Mouse (Mus musculus) liver, postnatal 0 days (tissue): ENCODE results near the gene Vsir. TPM values are rescaled to one million over a fixed set of nuclear protein-coding genes. Genes with fewer than 3 reads are reported as not detected.

Source experiments
- ATAC-seq: fragments of 200-750 bp; cut with Nextera tagmentation; 2 replicates; pipeline ENCODE4 v1.8.0; 2017; ENCODE audit warnings: mild to moderate bottlenecking, moderate library complexity
- DNase-seq: peaks from one replicate; pipeline ENCODE4 v3.0.0-alpha.2; 2016
- H3K27ac ChIP-seq: fragments of 300-500 bp; sonication (generic); 2 replicates; pipeline ENCODE4 v1.5.1; 2014; ENCODE audit warnings: antibody characterized with exemption, moderate library complexity, mild to moderate bottlenecking, low read depth
- H3K27me3 ChIP-seq: fragments of 300-500 bp; sonication (generic); 2 replicates; pipeline ENCODE4 v1.6.1; 2014; ENCODE audit warnings: low read length, control low read depth, mixed read lengths; ENCODE audit not compliant: insufficient read depth
- H3K36me3 ChIP-seq: fragments of 300-500 bp; sonication (generic); replicated peaks from 2 replicates; pipeline ENCODE4 v1.6.1; 2014; ENCODE audit warnings: mild to moderate bottlenecking, control low read depth, low read length, moderate library complexity, mixed read lengths; ENCODE audit not compliant: insufficient read depth
- H3K4me1 ChIP-seq: fragments of 300-500 bp; sonication (generic); 2 replicates; pipeline ENCODE4 v1.6.1; 2014; ENCODE audit warnings: antibody characterized with exemption, mild to moderate bottlenecking, control low read depth; ENCODE audit not compliant: insufficient read depth
- H3K4me2 ChIP-seq: fragments of 300-500 bp; sonication (generic); 2 replicates; pipeline ENCODE4 v1.6.1; 2014; ENCODE audit warnings: low read depth, mild to moderate bottlenecking, low read length, moderate library complexity, mixed read lengths
- H3K4me3 ChIP-seq: fragments of 300-500 bp; sonication (generic); 2 replicates; pipeline ENCODE4 v1.5.1; 2014; ENCODE audit warnings: low read depth, low read length
- H3K9ac ChIP-seq: fragments of 300-500 bp; sonication (generic); replicated peaks from 2 replicates; pipeline ENCODE4 v1.6.1; 2014; ENCODE audit warnings: mild to moderate bottlenecking, moderate library complexity
- H3K9me3 ChIP-seq: fragments of 300-500 bp; sonication (generic); 2 replicates; pipeline ENCODE4 v1.6.1; 2016; ENCODE audit warnings: mild to moderate bottlenecking, control low read depth, low read length, mixed read lengths
- CTCF ChIP-seq: sonication (generic); IDR thresholded peaks from 2 replicates; pipeline ENCODE4 v1.5.1; 2016; ENCODE audit warnings: antibody characterized with exemption, low read depth
- EP300 ChIP-seq: IDR thresholded peaks from 2 replicates; pipeline ENCODE4 v1.6.1; 2016; ENCODE audit warnings: antibody characterized with exemption, low read depth, mild to moderate bottlenecking
- WGBS: fragments of 180-500 bp; shearing (Covaris S2); extraction: QIAGEN DNeasy Blood & Tissue Kit; methylation state at CpG from one replicate; pipeline ENCODE4 v1.1.7; 2014; ENCODE audit not compliant: insufficient replicate concordance; 5-methylcytosine and 5-hydroxymethylcytosine counted together
- polyA plus RNA-seq: library from polyadenylated mRNA; unstranded; fragments of >200 nt; fragmentation: Nextera tagmentation; extraction: Ambion mirVana; gene quantifications from 2 replicates; pipeline ENCODE4 v1.2.1, GENCODE M21; 2015

The Vsir gene
- polyA plus RNA-seq, 1 experiment from 2014 or later = 11.4 TPM

DNA sequence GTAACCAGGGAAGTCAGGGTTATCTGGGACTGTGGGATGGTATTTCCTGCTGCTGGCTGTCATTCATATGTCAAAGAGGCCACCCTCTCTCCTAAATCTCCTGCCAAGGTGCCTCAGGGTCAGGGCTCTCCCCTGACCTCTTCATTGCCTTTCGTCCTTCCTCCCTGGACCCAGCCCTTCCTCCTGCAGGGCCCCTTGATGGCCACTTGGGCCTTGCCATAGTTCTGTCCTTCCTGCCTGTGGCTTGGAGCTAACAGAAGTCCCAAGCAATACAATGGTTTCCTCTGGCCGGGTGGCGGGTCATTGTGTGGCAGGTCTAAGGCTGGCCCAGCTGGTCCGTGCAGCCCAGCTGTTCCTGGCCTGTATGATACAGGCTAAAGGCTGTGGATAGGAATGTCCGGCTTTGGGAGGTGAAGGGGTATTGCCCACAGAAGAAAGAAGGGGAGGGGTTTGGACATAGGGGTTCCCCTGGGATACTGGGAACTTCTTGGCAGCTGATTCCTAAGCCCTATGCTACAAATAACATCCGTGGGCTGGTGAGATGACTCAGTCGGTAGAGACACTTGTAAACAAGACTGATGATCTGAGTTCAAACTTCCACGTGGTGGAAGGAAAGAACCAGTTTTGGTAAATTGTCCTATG is 27.4 kb downstream of the Vsir start:
- Histone ChIP-seq H3K36me3 (peaks cover 3% of the 10 kb centered on the region; the same call in 1 of the 2 replicates), H3K27ac (0 out of 2 replicates have a peak overlapping the region, but pooled peaks have one; percentile 34), H3K4me2 (no peak overlapping the region), H3K9me3 (no peaks in the 10 kb centered on the region), H3K4me3 (no peak overlapping the region), H3K9ac (no peak overlapping the region), H3K4me1 (peaks cover 26% of the 10 kb centered on the region), H3K27me3 (no peaks in the 10 kb centered on the region)
- TF ChIP-seq CTCF = no peak
- no peak for TF ChIP-seq EP300
- ATAC-seq (peak; percentile 43), DNase-seq (no peak)
- 49% methylated on average over 8 of the region's 8 CpGs for WGBS

DNA sequence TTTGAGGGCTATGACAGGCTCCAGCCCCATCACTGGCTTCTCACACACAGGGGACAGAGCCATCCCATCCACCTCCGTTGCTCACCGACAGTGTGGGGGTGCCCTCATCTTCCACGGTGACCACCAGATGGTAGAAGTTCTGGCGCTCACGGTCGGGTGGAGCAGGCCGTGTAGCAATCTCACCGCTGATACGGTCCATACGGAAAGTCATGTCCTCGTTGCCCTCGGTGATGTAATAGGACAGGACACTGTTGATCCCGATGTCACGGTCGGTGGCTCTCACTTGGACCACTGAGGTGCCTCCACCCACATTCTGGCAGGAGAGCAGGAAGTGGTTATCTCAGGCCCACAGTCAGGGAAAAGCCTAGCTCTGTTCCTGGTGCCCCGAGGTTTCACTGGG is 30.1 kb downstream of the Vsir start:
- 71% methylated on average over 16 of the region's 16 CpGs for WGBS
- H3K4me1 ChIP-seq = peaks cover 15% of the 10 kb centered on the region
- ATAC-seq (no peak), DNase-seq (no peak)
- TF ChIP-seq EP300 (no peak), CTCF (no peak)
- H3K9me3 ChIP-seq = no peaks in the 10 kb centered on the region
- no peak overlapping the region for H3K9ac ChIP-seq
- H3K36me3 ChIP-seq = no peaks in the 10 kb centered on the region
- no peak overlapping the region for H3K27ac ChIP-seq
- H3K27me3 ChIP-seq = no peaks in the 10 kb centered on the region
- H3K4me3 ChIP-seq = no peak overlapping the region
- H3K4me2 ChIP-seq = no peak overlapping the region

DNA sequence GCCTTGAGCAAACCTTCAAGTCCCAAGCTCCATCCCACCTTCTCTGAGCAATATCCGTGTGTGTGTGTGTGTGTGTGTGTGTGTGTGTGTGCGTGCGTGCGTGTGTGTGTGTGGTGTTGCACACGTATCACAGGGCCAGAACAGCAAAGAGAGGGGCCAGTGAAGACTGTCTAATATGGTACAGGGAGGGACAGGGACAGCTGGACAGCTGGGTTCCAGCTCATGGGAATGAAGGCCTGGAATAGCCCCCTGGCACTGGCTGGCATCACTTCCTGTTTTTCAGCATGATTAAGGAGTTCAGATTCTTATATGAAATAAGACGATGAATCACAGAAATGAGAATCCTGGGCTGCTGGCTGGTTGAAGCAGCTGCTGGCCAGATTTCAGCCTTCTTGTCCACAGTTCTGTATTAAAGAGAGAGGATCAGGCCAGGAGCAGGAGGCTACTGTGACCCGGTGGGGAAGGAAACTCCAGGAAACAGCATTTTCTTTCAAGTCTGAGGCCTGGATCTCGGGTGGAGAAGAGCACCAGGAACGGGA is 32.8 kb downstream of the Vsir start:
- no peaks in the 10 kb centered on the region for H3K27me3 ChIP-seq
- H3K4me3 ChIP-seq = no peak overlapping the region
- no peaks in the 10 kb centered on the region for H3K36me3 ChIP-seq
- DNase-seq = no peak
- TF ChIP-seq EP300 = no peak
- TF ChIP-seq CTCF = no peak
- no peaks in the 10 kb centered on the region for H3K9me3 ChIP-seq
- no peak overlapping the region for H3K4me2 ChIP-seq
- WGBS = 68% methylated on average over 9 of the region's 9 CpGs
- no peak overlapping the region for H3K9ac ChIP-seq
- 0 out of 2 replicates have a peak overlapping the region, but pooled peaks have one; percentile 6 for H3K27ac ChIP-seq
- peaks cover 10% of the 10 kb centered on the region; the same call in 1 of the 2 replicates for H3K4me1 ChIP-seq
- no peak for ATAC-seq

DNA sequence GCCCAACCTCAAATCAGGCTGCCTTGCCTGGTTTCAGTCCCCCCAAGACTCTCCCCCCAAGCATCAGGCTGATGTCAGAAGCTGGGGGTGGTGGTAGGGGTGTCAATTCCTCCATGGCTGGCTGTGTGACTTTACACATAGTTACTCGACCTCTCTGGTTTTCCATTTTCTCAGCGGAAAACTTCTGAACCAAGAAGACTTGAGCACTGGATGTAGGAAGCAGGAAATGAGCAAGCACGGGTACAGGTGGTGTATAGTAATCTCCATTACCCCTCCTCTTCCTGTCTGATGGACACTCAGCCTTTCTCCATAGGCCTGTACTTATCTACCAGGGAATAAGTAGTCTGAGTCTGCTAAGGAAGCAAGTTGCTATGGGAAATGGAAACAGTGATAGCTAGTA is 33.6 kb downstream of the Vsir start:
- Histone ChIP-seq H3K9ac (no peak overlapping the region), H3K27me3 (no peaks in the 10 kb centered on the region), H3K36me3 (no peaks in the 10 kb centered on the region), H3K4me3 (no peak overlapping the region), H3K27ac (no peak overlapping the region), H3K4me1 (peaks cover 10% of the 10 kb centered on the region; the same call in 1 of the 2 replicates), H3K4me2 (no peak overlapping the region), H3K9me3 (no peaks in the 10 kb centered on the region)
- DNase-seq = no peak
- TF ChIP-seq CTCF = no peak
- no peak for TF ChIP-seq EP300
- WGBS = 35% methylated on average over 3 of the region's 3 CpGs
- no peak for ATAC-seq

GRCm38 (mm10) chr10:60381142-60381925 is 34.7 kb downstream of the Vsir start:
- Histone ChIP-seq H3K4me1 (peaks cover 10% of the 10 kb centered on the region; the same call in 1 of the 2 replicates), H3K4me2 (no peak overlapping the region), H3K4me3 (no peak overlapping the region), H3K36me3 (no peaks in the 10 kb centered on the region), H3K27me3 (no peaks in the 10 kb centered on the region), H3K9ac (no peak overlapping the region), H3K27ac (no peak overlapping the region), H3K9me3 (no peaks in the 10 kb centered on the region)
- WGBS = 60% methylated on average over 10 of the region's 10 CpGs
- DNase-seq = no peak
- TF ChIP-seq CTCF (no peak), EP300 (no peak)
- no peak for ATAC-seq

DNA sequence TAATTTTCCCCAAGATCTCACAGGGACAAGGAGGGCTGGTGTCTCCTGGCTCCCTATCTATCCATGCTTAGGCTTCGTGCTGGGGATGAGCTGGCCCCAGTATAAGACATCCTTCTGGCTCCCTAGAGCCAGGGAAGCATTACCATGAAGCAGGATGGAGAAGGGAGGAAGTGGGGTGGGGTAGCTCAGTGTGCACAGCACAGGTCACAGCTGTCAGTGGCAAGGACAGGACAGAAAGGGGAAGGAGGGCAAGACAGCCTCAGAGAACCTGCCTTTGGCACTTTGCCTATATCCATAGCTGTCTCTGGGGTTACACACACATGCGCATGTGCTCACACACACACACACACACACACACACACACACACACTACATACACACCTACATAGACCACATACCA is 41.7 kb downstream of the Vsir start:
- peaks cover 17% of the 10 kb centered on the region for H3K4me1 ChIP-seq
- peak; percentile 22; the same call in 1 of the 2 replicates for ATAC-seq
- peak; percentile 32 for DNase-seq
- no peak for TF ChIP-seq EP300
- TF ChIP-seq CTCF = no peak
- no peak overlapping the region; the same call in 1 of the 2 replicates for H3K27ac ChIP-seq
- no peaks in the 10 kb centered on the region for H3K9me3 ChIP-seq
- H3K4me3 ChIP-seq = no peak overlapping the region
- H3K27me3 ChIP-seq = no peaks in the 10 kb centered on the region
- WGBS = 50% methylated on average over 2 of the region's 2 CpGs
- H3K4me2 ChIP-seq = no peak overlapping the region
- no peak overlapping the region for H3K9ac ChIP-seq
- no peaks in the 10 kb centered on the region for H3K36me3 ChIP-seq
